Mouse (Mus musculus): ENCODE results near the gene Gm12216.
A peak's percentile ranks its signal among the peaks of the same experiment; 100 is the strongest.

Gm12216 gene

GRCm38 (mm10) chr11:53794671-53795557 lies 64.1 kb downstream of the Gm12216 start:
- DNase-seq = no peak

- DNase-seq = peak; percentile 24
Observed at GRCm38 (mm10) chr11:53794015-53794414, 65.0 kb downstream of the Gm12216 start.

GRCm38 (mm10) chr11:53792986-53793385 lies 66.1 kb downstream of the Gm12216 start:
- DNase-seq = peak; percentile 42

- DNase-seq = no peak
Observed at GRCm38 (mm10) chr11:53789277-53789676, 69.8 kb downstream of the Gm12216 start.

- no peak for DNase-seq
Observed at GRCm38 (mm10) chr11:53788196-53788595, 70.9 kb downstream of the Gm12216 start.

- no peak for DNase-seq
Observed at GRCm38 (mm10) chr11:53786058-53787031, 72.7 kb downstream of the Gm12216 start.

GRCm38 (mm10) chr11:53785311-53785936 lies 73.6 kb downstream of the Gm12216 start:
- no peak for DNase-seq

- DNase-seq = no peak
Observed at GRCm38 (mm10) chr11:53783288-53783687, 75.8 kb downstream of the Gm12216 start.

- no peak for DNase-seq
Observed at GRCm38 (mm10) chr11:53781964-53782363, 77.1 kb downstream of the Gm12216 start.

- no peak for DNase-seq
Observed at GRCm38 (mm10) chr11:53781201-53781775, 77.8 kb downstream of the Gm12216 start.

- no peak for DNase-seq
Observed at GRCm38 (mm10) chr11:53780262-53780661, 78.8 kb downstream of the Gm12216 start.

GRCm38 (mm10) chr11:53779808-53780207 lies 79.2 kb downstream of the Gm12216 start:
- no peak for DNase-seq

- no peak for DNase-seq
Observed at GRCm38 (mm10) chr11:53778455-53778854, 80.6 kb downstream of the Gm12216 start.

- DNase-seq = no peak
Observed at GRCm38 (mm10) chr11:53777736-53778135, 81.3 kb downstream of the Gm12216 start.

- DNase-seq = no peak
Observed at GRCm38 (mm10) chr11:53774659-53775255, 84.3 kb downstream of the Gm12216 start.

- no peak for DNase-seq
Observed at GRCm38 (mm10) chr11:53773641-53774360, 85.3 kb downstream of the Gm12216 start.

- no peak for DNase-seq
Observed at GRCm38 (mm10) chr11:53773087-53773486, 86.0 kb downstream of the Gm12216 start, which contains the start of gene Gm17334. Gene Gm17334, minus strand, starts transcription at chr11:53773187.

- DNase-seq = no peak
Observed at GRCm38 (mm10) chr11:53772536-53772935, 86.5 kb downstream of the Gm12216 start.

GRCm38 (mm10) chr11:53771001-53771744 lies 87.9 kb downstream of the Gm12216 start:
- no peak for DNase-seq

GRCm38 (mm10) chr11:53770125-53770791 lies 88.8 kb downstream of the Gm12216 start:
- DNase-seq = peak; percentile 62

Data from right cerebral cortex, postnatal 25 days (tissue).